Mouse (Mus musculus): ENCODE measurements around the gene Prkrip1. TPM values are rescaled to one million over a fixed set of nuclear protein-coding genes. Genes with fewer than 3 reads are reported as not detected.
A peak's percentile ranks its signal among the peaks of the same experiment; 100 is the strongest.
"Not testable (repeated sequence)": the region's sequence is repeated elsewhere in the genome, so short reads cannot be mapped to it uniquely, and the experiment has no call there.

Gene Prkrip1
- polyA plus RNA-seq, 2 experiments: 16.0 to 25.0 TPM

- no peak for ATAC-seq (ENCODE audit: insufficient read depth)
These were observed 14.0 kb upstream of the Prkrip1 start for GRCm38 (mm10) chr5:136212716-136213115.

DNA sequence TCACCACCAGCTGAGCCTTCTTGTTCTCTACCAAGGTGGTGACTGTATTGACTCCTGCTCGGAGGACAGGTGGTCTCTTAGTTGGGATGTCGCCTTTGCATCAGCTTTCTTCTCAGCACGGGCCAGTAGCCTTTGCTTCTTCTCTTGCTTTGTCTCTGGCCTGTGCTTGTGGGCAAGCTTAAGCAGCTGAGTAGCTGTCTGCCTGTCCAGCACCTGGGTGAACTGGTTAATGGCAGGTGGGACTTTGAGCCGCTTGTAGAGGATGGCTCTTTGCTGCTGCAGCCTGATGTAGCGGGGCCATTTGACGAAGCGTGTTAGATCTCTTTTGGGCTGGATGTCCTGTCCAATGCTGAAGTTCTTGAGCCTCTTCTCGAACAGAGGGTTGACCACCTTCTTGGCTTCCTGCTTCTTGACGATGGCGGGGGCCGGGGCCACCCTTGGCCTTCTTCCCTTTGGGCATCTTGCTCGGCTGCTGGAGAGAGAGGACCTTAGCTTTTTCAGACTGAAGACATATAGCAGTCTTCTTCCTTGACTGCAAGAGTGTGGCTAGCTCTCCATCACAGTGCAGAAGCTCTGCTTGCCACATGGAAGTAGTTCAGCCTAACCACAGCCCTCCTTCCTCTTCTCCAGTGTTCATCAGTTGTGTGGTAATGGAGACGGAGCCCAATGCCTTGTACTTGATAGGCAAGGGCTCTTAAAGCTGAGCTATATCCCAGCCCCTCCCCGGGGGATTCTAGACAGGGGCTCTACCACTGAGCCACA lies 12.8 kb upstream of the Prkrip1 start:
- WGBS (ENCODE audit: insufficient replicate concordance): 60% methylated on average over 14 of the region's 14 CpGs
- H3K36me3 ChIP-seq (replicated peaks; ENCODE audit: control insufficient read depth, insufficient read depth, low read depth); DNase-seq (ENCODE audit: low read depth in 3 of 3, low spot score in 3 of 3); H3K4me3 ChIP-seq (ENCODE audit: insufficient read depth in 1 of 2, low read depth in 2 of 2, low read length in 2 of 2); H3K9ac ChIP-seq (replicated peaks); H3K27ac ChIP-seq; H3K4me2 ChIP-seq (ENCODE audit: low read depth); ATAC-seq (ENCODE audit: insufficient read depth); H3K9me3 ChIP-seq (ENCODE audit: control insufficient read depth, low read length); H3K27me3 ChIP-seq (ENCODE audit: control insufficient read depth, insufficient read depth, low read length); H3K4me1 ChIP-seq (replicated peaks; ENCODE audit: control insufficient read depth in 2 of 2, insufficient read depth in 2 of 2, low read length in 1 of 2): not testable (repeated sequence)

More at GRCm38 (mm10) chr5:136212716-136213115, 14.0 kb upstream of the Prkrip1 start:
- Histone ChIP-seq H3K27ac (no peak overlapping the region), H3K27me3 (ENCODE audit: control insufficient read depth, insufficient read depth, low read length) (no peaks in the 10 kb centered on the region), H3K9ac (replicated peaks) (no peak overlapping the region), H3K4me3 (ENCODE audit: insufficient read depth in 1 of 2, low read depth in 2 of 2, low read length in 2 of 2) (no peak overlapping the region), H3K4me2 (ENCODE audit: low read depth) (no peak overlapping the region), H3K36me3 (replicated peaks; ENCODE audit: control insufficient read depth, insufficient read depth, low read depth) (no peaks in the 10 kb centered on the region), H3K4me1 (replicated peaks; ENCODE audit: control insufficient read depth in 2 of 2, insufficient read depth in 2 of 2, low read length in 1 of 2) (no peaks in the 10 kb centered on the region), H3K9me3 (ENCODE audit: control insufficient read depth, low read length) (no peaks in the 10 kb centered on the region)
- 70% methylated on average over 11 of the region's 11 CpGs for WGBS (ENCODE audit: insufficient replicate concordance)
- TF ChIP-seq CTCF (IDR thresholded peaks at IDR 0.05; ENCODE audit: low read depth) (no peak), EP300 (IDR thresholded peaks at IDR 0.05; ENCODE audit: low read depth) (no peak)
- DNase-seq (ENCODE audit: low read depth in 3 of 3, low spot score in 3 of 3): no peak

DNA sequence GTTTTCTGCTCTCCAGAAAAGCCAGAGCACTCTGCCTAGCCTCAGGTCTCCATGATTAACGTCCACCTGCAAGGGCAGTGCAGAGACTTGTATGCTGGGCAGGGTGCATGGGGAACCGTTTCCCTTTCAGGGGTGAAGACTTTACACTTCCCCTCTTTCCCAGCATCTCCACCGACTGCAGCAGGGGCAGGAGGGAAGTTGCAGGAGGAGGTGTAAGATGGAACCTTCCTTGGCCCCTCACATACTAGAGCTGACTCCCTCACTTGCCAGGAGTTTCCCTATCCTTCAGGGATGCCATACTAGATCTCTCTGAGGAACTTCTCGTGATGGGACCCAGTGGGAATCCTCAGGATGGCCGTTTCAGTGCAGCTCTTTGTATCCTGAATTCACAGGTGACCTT lies 11.8 kb upstream of the Prkrip1 start:
- Histone ChIP-seq H3K9me3 (ENCODE audit: control insufficient read depth, low read length) (no peaks in the 10 kb centered on the region), H3K4me1 (replicated peaks; ENCODE audit: control insufficient read depth in 2 of 2, insufficient read depth in 2 of 2, low read length in 1 of 2) (no peaks in the 10 kb centered on the region), H3K36me3 (replicated peaks; ENCODE audit: control insufficient read depth, insufficient read depth, low read depth) (no peaks in the 10 kb centered on the region), H3K9ac (replicated peaks) (no peak overlapping the region), H3K27me3 (ENCODE audit: control insufficient read depth, insufficient read depth, low read length) (no peaks in the 10 kb centered on the region), H3K4me2 (ENCODE audit: low read depth) (no peak overlapping the region), H3K27ac (no peak overlapping the region), H3K4me3 (ENCODE audit: insufficient read depth in 1 of 2, low read depth in 2 of 2, low read length in 2 of 2) (no peak overlapping the region)
- WGBS (ENCODE audit: insufficient replicate concordance): 33% methylated on average over 5 of the region's 5 CpGs
- no peak for ATAC-seq (ENCODE audit: insufficient read depth)
- no peak for DNase-seq (ENCODE audit: low read depth in 3 of 3, low spot score in 3 of 3)
- no peak for TF ChIP-seq EP300 (IDR thresholded peaks at IDR 0.05; ENCODE audit: low read depth)
- no peak for TF ChIP-seq CTCF (IDR thresholded peaks at IDR 0.05; ENCODE audit: low read depth)

- no peaks in the 10 kb centered on the region for H3K9me3 ChIP-seq (ENCODE audit: control insufficient read depth, low read length)
- TF ChIP-seq CTCF (IDR thresholded peaks at IDR 0.05; ENCODE audit: low read depth) (peak; percentile 92), EP300 (IDR thresholded peaks at IDR 0.05; ENCODE audit: low read depth) (no peak)
- DNase-seq (ENCODE audit: low read depth in 3 of 3, low spot score in 3 of 3): peak; percentile 17 to 31 (median 22)
- no peak for ATAC-seq (ENCODE audit: insufficient read depth)
- H3K27ac ChIP-seq: no peak overlapping the region
- H3K27me3 ChIP-seq (ENCODE audit: control insufficient read depth, insufficient read depth, low read length): no peaks in the 10 kb centered on the region
- 34% methylated on average over 7 of the region's 7 CpGs for WGBS (ENCODE audit: insufficient replicate concordance)
- peaks cover under 1% of the 10 kb centered on the region for H3K36me3 ChIP-seq (replicated peaks; ENCODE audit: control insufficient read depth, insufficient read depth, low read depth)
- H3K4me2 ChIP-seq (ENCODE audit: low read depth): no peak overlapping the region
- peaks cover 6 to 8% of the 10 kb centered on the region in 2 experiments; a peak in 3 of 4 replicates for H3K4me1 ChIP-seq (replicated peaks; ENCODE audit: control insufficient read depth in 2 of 2, insufficient read depth in 2 of 2, low read length in 1 of 2)
- no peak overlapping the region for H3K4me3 ChIP-seq (ENCODE audit: insufficient read depth in 1 of 2, low read depth in 2 of 2, low read length in 2 of 2)
- no peak overlapping the region for H3K9ac ChIP-seq (replicated peaks)
These were observed 3.1 kb upstream of the Prkrip1 start for GRCm38 (mm10) chr5:136201832-136202231.

DNA sequence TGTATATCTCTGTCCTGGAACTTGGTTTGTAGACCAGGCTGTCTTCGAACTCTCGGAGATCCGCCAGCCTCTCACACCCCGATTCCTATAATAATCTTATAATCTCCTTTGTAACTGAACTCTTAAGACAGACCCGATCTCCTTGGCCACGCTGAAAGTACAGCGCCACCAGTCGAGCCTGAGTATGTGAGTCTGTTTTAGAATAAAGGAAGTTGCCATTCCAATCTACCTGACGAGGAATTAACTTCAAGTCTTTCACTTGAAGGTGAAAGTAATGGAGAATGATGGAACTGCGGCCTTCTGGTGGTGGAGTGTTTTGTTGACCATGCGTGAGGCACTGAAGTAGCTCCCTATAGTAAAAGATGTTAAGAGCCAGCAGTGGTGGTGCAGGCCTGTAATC lies 763 bp upstream of the Prkrip1 start:
- DNase-seq (ENCODE audit: low read depth in 3 of 3, low spot score in 3 of 3) (no peak), ATAC-seq (ENCODE audit: insufficient read depth) (no peak)
- Histone ChIP-seq H3K27ac (no peak overlapping the region; the same call in 1 of the 2 replicates), H3K9me3 (ENCODE audit: control insufficient read depth, low read length) (no peaks in the 10 kb centered on the region), H3K9ac (replicated peaks) (peak overlapping the region; percentile 80), H3K4me1 (replicated peaks; ENCODE audit: control insufficient read depth in 2 of 2, insufficient read depth in 2 of 2, low read length in 1 of 2) (peaks cover 6 to 8% of the 10 kb centered on the region in 2 experiments; a peak in 3 of 4 replicates), H3K27me3 (ENCODE audit: control insufficient read depth, insufficient read depth, low read length) (no peaks in the 10 kb centered on the region), H3K4me2 (ENCODE audit: low read depth) (peak overlapping the region; percentile 92), H3K4me3 (ENCODE audit: insufficient read depth in 1 of 2, low read depth in 2 of 2, low read length in 2 of 2) (peak overlapping the region; percentile 11 to 93; a peak in 3 of 4 replicates), H3K36me3 (replicated peaks; ENCODE audit: control insufficient read depth, insufficient read depth, low read depth) (peaks cover 20% of the 10 kb centered on the region)
- TF ChIP-seq CTCF (IDR thresholded peaks at IDR 0.05; ENCODE audit: low read depth): no peak
- TF ChIP-seq EP300 (IDR thresholded peaks at IDR 0.05; ENCODE audit: low read depth): no peak
- 36% methylated on average over 11 of the region's 11 CpGs for WGBS (ENCODE audit: insufficient replicate concordance)
